Mouse (Mus musculus) heart, postnatal 0 days (tissue): ENCODE measurements around the gene Prdm12.

Experiments used
- CTCF ChIP-seq: IDR thresholded peaks from 2 replicates; pipeline ENCODE4 v1.5.1; 2016; ENCODE audit warnings: antibody characterized with exemption, control low read depth, low read depth
- EP300 ChIP-seq: IDR thresholded peaks from 2 replicates; pipeline ENCODE4 v1.6.1; 2016; ENCODE audit warnings: antibody characterized with exemption, low read depth

DNA sequence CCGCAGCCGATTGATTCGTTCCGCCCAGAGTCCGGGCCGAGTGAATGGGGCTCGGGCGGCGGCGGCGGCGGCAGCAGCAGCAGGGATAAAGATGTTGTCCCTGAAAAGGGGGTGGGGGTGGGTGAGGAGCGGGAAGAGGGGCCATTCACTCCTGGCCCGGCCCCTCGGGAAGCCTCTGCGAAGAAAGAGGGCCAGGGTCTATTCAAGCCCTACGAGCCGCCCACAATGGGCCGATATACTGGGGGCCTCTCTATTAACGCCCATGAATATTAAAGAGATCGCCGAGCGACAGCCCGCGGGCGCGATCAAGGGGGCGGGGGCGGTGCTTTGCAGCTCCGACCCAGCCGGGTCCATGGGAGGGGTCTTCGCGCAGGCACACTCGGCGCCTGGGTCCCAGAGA, 3.1 kb upstream of the Prdm12 start:
- TF ChIP-seq CTCF (no peak), EP300 (no peak)
